Mouse (Mus musculus) C2C12 (cell line): ENCODE data around the gene Bbof1.

Source experiments
- CTCF ChIP-seq: IDR thresholded peaks from one replicate; pipeline ENCODE4 v1.5.1; 2011; ENCODE audit not compliant: control insufficient read depth, insufficient read depth, insufficient read length
- MAX ChIP-seq: IDR thresholded peaks from one replicate; pipeline ENCODE4 v1.6.1; 2011; ENCODE audit warnings: mild to moderate bottlenecking, control low read depth
- MYOD1 ChIP-seq: IDR thresholded peaks from one replicate; pipeline ENCODE4 v1.6.1; 2011; ENCODE audit warnings: low read depth; ENCODE audit not compliant: control insufficient read depth, insufficient read length
- USF1 ChIP-seq: IDR thresholded peaks from one replicate; pipeline ENCODE4 v1.6.1; 2011; ENCODE audit warnings: low read depth, mild to moderate bottlenecking, control low read depth, moderate library complexity

- TF ChIP-seq USF1 (no peak), CTCF (no peak), MYOD1 (no peak), MAX (no peak)
Observed at GRCm38 (mm10) chr12:84451801-84452200, 42.9 kb downstream of the Bbof1 start.
